Mouse (Mus musculus) liver, embryonic 14.5 days (tissue): Measurements from ENCODE around the gene Snapc5.

Source experiments
- CTCF ChIP-seq: IDR thresholded peaks from 2 replicates; pipeline ENCODE4 v1.5.1; 2016; ENCODE audit warnings: antibody characterized with exemption, low read depth, control low read depth
- EP300 ChIP-seq: IDR thresholded peaks from 2 replicates; pipeline ENCODE4 v1.6.1; 2016; ENCODE audit warnings: antibody characterized with exemption, low read depth

GRCm38 (mm10) chr9:64231171-64231570 lies 52.1 kb downstream of the Snapc5 start:
- TF ChIP-seq CTCF (no peak), EP300 (no peak)
